Mouse (Mus musculus) left cerebral cortex, postnatal 4 days (tissue): ENCODE results near the gene Cog6. TPM values are rescaled to one million over a fixed set of nuclear protein-coding genes. Genes with fewer than 3 reads are reported as not detected.
"Not testable (repeated sequence)": the region's sequence is repeated elsewhere in the genome, so short reads cannot be mapped to it uniquely, and the experiment has no call there.

Experiments
- DNase-seq: peaks from one replicate; pipeline ENCODE4 v3.0.0-alpha.2; 2022
- intact Hi-C: fragments of 180-260 bp; cut with DNase I; formaldehyde crosslinking; loops from one replicate; pipeline ENCODE4 v1.15.1; 2025
- total RNA-seq, 2 experiments: library from RNA; stranded (reverse); gene quantifications; 2 replicates each; pipeline ENCODE4 v1.2.3; 2021

Cog6 gene
- total RNA-seq, 2 experiments from 2014 or later: 35.9 to 37.7 TPM

DNA sequence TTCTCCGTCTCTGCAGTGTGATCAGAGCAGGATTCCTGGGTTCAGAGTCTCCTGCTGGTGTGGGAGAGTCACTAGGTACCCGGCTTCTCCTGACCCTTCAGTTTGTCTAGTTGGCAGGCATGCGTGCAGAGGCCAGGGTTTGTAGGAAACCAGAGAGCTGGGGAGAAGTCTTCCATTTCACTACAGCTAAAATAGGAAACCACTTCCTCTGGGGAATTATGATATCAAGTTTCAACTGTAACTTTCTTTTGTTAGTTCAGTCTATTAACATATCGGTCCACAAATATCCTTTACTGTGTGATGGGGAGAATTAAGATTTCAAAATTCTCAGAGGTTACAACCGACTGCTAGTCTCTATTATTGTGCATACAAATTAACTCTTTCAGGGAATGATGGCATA, 19.0 kb upstream of the Cog6 start:
- no peak for DNase-seq
- intact Hi-C loops: no loop called here

DNA sequence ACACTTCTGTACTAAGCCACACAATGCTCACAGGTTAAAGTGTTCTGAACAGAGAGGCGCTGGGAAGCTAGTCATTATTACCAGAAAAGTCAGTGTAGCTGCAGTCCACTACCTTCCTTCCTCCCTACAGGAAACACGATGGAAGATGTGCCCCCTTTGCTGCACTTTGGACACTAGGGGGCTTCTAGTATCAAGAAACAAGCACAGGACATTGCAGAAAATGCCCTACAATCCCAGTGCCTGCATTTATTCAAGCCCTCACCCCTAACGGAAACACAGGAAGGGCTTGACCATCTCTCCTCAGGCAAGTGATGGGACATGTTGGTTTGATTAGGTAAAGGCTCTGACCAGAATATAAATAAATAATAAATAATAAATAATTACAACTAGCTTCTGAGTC, 16.4 kb upstream of the Cog6 start:
- intact Hi-C loops: loop anchor here (5.0 kb wide), 1 partner anchor 414 kb away; no protein-coding TSS in a partner anchor
- DNase-seq: peak; percentile 39

DNA sequence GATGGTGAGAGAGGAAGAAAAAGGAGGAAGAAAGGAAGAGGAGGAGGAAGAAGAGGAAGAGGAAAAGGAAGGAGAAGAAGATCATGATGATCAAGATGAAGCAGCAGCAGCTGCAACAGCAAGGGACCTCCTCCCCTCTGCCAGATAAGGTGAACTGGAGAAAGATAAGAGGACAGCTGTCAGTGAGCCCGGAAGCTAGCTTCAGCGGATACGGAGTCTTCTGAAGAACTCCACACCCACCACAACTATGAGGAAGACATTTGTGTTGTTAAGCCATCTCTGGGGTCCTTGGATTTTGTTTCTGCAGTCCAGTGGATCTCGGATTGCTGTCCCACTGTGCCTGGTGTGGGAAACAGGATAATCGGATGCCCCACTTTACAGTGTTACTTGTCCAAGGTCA, 15.4 kb upstream of the Cog6 start:
- no peak for DNase-seq
- intact Hi-C loops: loop anchor here (5.0 kb wide), 1 partner anchor 415 kb away; no protein-coding TSS in a partner anchor

DNA sequence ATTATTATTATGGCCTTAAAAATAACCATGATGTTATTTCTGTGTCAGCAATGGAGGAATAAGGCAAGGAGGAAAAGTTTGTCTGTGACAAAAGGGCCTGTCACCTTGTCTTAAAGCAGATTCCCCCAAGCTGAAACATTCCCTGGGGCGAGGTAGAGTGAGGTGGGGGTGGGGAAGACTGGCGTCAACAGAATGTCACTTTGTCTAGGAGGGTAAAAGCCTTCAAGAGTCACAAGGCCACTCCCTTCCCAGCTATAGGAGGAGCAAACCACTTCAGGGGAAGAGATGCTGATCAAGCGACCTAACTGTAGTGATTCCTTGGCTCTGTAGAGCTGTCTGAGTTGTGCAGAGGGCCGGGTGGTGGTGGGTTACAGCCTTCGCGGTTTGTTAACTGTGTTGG, 14.5 kb upstream of the Cog6 start:
- no peak for DNase-seq
- intact Hi-C loops: loop anchor here (5.0 kb wide), 1 partner anchor 416 kb away; no protein-coding TSS in a partner anchor

DNA sequence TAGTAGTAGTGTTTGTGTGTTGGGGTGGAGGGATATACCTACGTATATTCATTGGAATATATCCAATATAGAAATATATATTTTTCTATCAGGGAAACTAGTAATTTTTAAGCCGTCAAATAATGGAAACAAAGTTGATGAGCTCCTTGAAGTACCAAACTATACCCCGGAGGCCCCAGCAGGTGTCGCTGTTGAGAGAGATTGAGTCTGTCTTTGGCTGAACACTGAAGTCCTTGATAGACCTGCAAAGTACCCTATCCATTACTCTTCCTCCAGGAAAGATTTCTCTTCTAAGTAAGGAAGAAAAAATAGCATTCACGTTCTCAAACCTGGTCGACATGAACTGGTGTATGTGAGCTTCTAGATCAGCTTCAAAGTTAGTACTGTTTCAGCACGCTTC, 12.0 kb upstream of the Cog6 start:
- peak; percentile 78 for DNase-seq
- intact Hi-C loops: no loop called here

DNA sequence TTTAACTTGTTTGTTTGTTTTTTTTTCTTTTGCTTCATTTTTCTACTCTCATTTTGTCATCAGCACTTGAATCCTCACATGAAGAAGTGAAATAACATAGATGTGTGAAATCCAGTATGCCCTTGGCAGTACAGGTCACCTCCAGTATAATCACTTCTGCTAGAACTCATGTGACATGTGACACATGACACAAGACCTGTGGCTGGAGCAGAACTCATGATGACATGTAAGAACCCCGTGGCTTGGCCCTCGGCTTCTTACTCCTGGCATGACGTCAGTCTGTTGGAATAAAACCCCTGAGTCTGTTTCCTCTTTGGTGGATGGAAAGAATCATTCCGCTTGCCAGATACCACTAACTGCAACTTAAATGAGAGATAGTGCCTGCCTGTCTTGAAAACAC, 10.3 kb upstream of the Cog6 start:
- intact Hi-C loops: no loop called here
- no peak for DNase-seq

DNA sequence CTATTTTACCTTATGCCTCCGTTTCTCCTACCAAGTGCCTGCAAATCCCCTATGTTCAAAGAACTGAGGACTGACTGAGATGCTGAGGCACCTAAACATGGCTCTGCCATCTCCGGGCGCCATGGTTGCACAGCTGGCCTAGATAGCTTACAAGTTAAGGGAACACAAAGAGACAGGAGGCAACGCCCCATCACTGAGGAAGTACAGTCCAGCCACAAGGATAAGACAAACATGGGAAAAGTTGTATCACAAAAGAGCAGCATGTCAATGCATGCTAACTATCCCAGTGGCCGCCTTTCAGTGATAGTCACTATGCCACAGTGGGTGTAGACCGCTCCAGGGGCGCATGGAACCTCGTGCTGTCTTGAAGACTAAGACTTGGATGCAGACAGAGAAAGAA, 9.6 kb downstream of the Cog6 start:
- no peak for DNase-seq
- intact Hi-C loops: no loop called here

DNA sequence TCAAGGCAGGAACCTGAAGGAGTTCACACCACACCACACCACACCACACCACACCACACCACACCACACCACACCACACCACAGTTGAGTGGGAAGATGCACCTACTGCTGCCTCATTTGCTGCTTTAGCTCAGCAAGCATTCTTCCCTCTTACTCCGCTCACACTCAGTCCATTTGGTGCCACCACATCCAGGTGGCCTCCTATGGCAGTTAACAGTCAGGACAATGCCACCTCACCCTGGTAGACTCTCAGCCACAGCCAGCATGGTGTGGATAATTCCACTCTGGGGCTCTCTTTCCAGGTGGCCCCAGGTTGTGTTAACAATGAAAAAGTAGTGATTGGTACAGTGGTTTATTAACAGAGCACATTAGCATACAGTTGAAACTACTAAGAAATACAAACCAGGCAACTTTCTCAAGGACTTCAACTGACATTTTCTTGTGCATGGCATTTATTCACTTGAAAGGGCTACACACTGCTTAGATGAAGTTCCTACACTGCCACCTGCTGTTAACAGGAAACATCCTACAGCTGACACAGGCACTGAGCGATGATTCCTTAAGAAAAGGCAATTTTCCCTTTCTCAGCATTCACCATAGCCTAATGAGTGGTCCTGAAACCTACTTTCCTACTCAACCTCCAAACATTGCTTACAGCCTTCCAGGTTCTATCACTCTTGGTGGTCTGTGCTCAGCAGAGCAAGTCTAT, 12.5 kb downstream of the Cog6 start:
- DNase-seq: no peak
- intact Hi-C loops: loop anchor here (5.0 kb wide), 1 partner anchor 747 kb away; no protein-coding TSS in a partner anchor

DNA sequence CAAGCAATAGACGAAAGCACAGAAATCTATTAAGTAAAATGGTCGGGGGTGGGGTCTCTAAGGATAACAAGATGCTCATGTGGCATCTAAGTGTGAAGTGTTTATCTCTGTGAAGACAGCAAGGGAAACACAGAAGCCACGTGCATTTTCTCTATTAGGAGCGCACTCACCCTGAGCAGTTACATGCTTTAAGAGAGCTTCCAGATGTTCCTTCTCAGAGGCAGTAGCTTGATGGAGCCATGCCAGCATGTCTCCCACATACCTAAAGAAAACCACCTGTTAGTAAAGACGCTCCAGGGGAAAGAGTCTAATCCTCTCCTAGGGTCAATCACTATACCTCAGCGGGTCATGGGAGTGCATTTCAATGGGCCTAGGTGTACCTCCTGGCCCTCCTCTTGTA, 15.0 kb downstream of the Cog6 start:
- intact Hi-C loops: loop anchor here (5.0 kb wide), 1 partner anchor 745 kb away; no protein-coding TSS in a partner anchor
- DNase-seq: no peak

DNA sequence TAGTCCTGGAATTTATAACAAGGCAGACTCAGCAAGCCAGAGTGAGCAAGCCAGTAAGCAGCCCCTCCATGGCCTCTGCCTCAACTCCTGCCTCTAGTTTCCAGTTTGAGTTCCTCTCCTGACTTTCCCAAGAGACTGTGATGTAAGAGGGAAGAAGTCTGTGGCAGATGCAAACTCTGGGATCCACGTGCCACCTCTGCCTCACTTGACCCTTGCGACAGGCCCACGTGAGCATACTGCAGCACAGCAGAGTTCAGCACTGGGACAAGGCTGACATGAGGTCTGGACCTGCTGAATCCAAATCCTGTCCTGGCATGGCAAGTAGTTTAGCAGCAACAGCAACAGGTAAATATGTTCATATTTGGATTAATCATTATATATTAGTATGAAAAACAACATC, 17.0 kb downstream of the Cog6 start:
- DNase-seq: no peak

DNA sequence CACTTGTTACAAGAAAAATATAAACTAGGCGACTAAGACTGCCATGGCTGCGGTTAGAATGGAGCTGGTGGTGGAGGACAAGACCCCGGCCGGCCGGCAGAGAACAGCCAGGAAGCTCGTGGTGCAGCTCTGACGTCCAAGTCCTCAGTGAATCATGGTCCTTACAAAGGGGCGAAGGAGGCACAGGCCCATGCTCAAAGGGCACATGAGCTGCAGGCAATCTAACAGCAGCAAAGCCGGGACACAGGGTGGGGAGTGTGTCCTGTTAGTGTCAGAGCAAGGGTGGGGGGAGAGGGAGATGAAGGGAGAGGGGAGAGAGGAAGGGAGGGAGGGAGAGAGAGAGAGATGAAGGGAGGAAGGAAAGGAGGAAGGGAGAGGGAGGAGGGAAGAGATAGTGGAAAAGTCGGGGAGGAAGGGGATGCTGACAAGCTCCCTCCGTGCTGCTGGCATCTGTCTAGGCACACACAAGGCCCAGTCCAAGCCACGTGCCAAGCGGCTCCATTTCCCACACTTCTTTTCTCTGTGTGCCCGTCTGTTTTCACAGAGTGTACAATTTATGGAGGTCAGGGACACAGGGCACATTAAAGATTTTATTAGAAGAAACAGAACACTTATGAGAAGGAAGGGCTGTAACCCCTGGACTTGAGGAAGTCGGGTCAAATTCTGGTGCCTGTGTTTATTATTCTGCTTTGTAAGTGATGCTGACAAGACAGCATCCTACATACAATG, 17.9 kb downstream of the Cog6 start:
- no peak for DNase-seq
- intact Hi-C loops: no loop called here

More for the DNA sequence above, 17.0 kb downstream of the Cog6 start:
- intact Hi-C loops: loop anchor here (5.0 kb wide), 1 partner anchor 743 kb away; no protein-coding TSS in a partner anchor

DNA sequence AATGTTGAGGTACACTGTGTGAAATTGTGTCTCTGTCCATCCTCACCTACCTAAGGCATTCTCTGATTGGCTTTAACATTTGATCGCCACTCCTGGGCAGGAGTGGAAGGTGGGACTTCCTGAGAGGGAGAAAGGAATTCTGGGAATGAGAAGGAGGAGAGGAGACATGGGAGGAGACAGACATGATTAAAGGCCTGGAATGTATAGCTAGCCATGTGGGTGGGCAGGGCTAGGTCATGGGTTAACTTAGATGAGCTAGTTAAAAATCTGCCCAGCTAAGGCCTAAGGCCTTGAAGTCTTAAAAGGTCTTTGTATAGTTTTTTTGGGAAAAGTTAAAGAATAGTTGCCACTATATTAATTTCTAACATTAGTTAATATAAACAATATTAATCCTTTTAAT, 19.7 kb downstream of the Cog6 start:
- no peak for DNase-seq
- intact Hi-C loops: no loop called here

DNA sequence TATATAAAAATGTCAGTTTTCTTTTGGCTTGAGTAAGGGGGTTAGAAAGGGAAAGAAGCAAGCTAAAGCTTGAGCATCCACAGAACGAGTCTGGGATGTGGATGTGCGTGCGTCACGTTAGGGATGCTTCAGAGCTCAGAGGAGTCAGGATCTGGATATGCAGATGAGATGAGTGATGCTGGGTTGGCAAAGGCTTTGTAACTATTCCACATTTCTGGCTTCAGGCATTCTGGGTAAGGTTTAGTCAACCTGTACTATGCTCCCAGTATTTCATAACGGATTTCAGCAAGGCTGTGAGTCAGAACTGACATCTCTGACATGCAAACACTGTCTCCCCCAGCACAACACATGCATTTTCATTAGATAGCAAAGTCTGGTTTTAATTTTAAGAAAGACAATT, 20.4 kb downstream of the Cog6 start:
- intact Hi-C loops: no loop called here
- no peak for DNase-seq

DNA sequence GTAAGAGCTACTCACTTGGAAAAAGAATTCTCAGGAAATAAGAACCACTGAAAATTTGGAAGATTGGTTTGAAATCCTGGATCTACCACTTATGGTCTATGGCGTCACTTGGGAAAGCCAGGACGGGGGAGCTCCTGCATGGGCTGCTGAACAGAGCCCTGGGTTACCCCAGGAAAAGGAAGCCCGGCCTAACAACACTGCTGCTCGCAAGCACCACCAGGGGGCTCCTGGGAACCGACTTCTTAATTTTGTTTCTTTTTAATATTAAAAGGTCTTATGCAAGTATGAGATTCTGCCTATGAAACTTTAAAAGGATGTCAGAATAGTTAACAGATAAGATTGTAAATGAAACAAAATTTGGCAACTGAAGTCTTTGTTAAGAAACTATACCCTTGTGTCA, 22.4 kb downstream of the Cog6 start:
- no peak for DNase-seq
- intact Hi-C loops: no loop called here

DNA sequence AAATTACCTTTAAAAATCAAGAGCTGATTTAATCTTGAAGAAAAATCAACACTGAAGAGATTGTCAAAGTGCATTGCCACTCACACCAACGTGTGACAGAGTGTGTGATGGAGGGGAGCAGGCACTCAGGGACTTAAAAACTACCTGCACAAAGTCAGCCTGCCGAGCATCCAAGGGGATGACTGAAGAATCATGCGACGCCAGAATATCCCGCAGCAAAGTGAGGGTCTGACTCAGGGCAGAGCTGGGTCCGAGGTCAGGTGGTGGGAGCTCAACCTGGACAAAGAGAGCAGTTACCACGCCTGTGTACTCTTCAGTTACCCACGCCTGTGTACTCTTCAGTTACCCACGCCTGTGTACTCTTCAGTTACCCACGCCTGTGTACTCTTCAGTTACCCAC, 23.7 kb downstream of the Cog6 start:
- DNase-seq: no peak
- intact Hi-C loops: no loop called here

DNA sequence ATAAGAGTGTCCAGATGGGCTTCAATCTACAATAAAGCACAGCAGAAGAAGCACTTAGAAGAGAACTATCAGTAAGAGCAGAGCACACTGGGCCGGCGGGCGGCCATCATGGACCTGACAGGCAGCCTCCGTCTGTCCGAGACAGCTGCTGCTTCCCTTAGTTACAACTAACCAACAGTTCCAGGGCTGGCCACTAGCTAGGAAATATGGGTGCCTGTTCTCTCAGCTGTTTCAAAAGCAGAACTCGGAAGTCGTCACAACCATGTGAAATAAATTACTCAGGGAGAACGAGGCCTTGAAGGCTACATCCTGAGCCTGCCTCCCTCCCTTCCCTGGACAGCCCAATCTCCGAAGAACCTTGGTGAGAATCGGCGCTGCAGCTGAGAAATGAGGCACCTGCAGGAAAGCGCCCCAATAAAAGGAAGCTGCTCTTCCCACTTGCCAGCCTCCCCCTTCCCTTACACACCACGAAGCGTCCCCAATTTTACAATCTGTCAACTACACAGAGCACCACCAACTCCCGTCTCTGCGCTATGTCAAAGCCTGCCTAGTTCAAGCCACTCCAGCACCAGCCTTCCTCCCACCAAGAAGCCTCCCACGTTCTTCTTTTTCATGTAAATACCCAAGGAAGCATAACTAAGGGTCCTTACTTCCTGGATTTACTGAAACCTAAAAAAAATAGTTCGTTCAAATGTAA, 26.8 kb downstream of the Cog6 start:
- no peak for DNase-seq
- intact Hi-C loops: no loop called here

DNA sequence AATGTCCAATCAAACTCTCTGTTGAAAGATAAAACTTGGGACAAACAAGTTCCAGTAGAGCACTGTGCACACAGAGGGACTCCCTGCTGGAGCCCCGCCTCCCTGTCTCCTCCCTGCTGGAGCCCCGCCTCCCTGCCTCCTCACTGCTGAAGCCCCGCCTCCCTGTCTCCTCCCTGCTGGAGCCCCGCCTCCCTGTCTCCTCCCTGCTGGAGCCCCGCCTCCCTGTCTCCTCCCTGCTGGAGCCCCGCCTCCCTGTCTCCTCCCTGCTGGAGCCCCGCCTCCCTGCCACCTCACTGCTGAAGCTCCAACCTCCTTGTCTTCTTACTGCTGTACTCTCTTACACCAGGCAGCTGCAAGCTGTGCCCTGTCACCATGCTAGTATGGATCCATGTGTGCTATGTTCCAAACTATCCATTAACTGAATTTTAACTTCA, 31.5 kb downstream of the Cog6 start:
- intact Hi-C loops, DNase-seq: not testable (repeated sequence)

DNA sequence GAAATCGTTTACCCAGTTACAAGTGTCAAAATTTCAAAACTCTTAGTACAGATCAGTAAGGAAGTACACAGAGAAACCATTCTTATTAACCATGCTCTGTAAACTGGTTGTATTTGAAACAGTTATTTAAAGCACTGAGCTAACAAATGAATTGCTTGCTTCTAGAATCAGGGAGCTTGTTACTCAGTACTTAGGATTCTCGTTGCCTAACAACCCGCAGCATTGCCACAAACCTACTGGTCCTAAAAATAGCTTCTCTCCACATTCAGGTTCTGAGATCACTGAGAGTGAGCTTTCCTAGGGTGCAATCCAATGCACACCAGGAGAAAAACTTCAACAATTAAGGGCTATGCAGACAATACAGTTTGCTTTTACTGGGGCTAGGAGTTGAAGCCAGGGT, 33.3 kb downstream of the Cog6 start:
- no peak for DNase-seq
- intact Hi-C loops: no loop called here

DNA sequence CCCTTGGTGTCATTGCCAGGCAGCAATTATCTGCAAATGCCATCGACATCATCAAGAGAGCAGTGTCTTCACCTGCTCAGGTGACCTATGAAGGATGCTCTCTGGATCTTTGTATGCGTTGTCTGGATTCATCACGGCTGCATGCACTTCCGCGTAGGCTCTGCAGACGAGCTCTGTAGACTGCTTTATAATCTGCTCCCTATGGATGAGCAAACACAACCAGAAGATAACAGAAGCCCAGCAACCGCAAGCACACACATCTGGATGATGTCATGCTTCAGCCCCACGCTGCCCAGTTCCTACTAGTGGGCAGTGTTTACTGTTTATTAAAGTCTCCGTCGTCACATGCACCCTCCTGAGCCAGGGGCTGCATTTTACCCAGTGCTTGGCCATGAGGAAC, 34.0 kb downstream of the Cog6 start:
- intact Hi-C loops: no loop called here
- DNase-seq: no peak

DNA sequence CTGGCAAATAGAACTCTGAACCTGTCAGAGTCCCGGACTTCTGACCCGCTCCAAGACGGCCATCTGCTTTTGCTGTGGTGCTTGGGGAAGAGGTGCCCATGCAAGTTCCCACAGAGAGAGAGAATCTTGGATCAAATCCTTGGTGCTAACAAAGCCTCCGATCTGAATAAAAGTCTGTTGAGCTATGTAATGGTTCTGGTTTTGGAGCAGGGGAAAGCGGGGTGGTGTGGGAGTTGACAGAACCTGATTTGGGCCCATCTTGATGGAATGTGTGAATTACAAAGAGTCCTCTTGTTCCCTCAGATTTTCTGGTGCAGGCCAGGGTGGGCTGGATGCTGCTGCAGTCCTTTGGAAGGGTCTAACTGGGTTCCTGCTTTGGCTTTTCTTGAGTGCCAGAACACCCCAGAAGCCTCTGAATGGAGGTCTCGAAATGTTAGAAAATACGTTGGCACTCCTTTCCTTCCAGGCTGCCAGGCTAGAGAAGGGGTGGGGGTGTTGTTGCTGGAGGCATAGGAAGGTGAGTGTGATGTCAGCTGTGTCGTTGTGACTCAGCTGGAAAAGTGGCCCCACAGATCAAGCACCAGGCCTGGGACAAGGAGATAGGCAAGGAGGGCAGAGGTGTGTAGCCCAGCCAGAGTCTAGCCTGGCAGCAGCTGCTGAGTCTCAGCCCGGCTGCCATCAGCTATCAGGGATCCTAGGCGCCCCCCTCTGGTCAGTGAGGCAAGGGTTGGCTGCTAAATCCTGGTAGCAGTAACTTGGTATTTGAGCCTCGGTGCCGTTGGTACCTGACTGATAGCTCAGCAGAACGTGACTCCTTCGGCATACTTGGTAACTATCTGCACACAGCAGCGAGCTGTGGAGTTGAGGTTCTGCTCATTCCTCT, 42.1 kb downstream of the Cog6 start:
- intact Hi-C loops: loop anchor here (5.0 kb wide), 1 partner anchor 718 kb away; no protein-coding TSS in a partner anchor
- DNase-seq: peak; percentile 86
